Mouse (Mus musculus) embryonic stem cell, embryonic (primary cell): ENCODE measurements at regions not wholly inside any gene's neighbourhood (a gene's known extent, or its start where the extent isn't known, plus 50 kb on each side); places are given as distances from the start of the nearest gene placed in this dataset.

Experiments used
- CTCF ChIA-PET, 4 experiments: fragments of 300-600 bp in 2 of 4; fragments of 350-600 bp in 2 of 4; sonication (Branson Sonifier 250); formaldehyde crosslinking; loops; one replicate each; lab custom pipeline; 2022; ENCODE audit warnings: inconsistent platforms in 2 of 4; lab: Charles Lee
- POLR2A ChIA-PET, 4 experiments: fragments of 300-600 bp in 2 of 4; fragments of 350-600 bp in 2 of 4; sonication (Branson Sonifier 250); formaldehyde crosslinking; loops; one replicate each; lab custom pipeline; 2022; ENCODE audit warnings: antibody characterized with exemption in 4 of 4, inconsistent platforms in 1 of 4; lab: Charles Lee

- POLR2A ChIA-PET, result interaction anchor here (0.5 to 1.8 kb wide), 20 partner anchors 8 to 1009 kb away, joined by 3 to 16 read pairs (median 4); no protein-coding TSS in a partner anchor
- CTCF ChIA-PET, result interaction anchor here in 3 of 4 experiments (0.5 to 0.6 kb wide), 3 partner anchors 45 to 132 kb away, joined by 3 read pairs; no protein-coding TSS in a partner anchor
Observed at GRCm38 (mm10) chr5:119596295-119596993, 74.0 kb upstream of the Tbx3 start.

GRCm38 (mm10) chr5:119596994-119597391 lies 73.5 kb upstream of the Tbx3 start:
- POLR2A ChIA-PET, result interaction anchor here in 3 of 4 experiments (0.5 to 1.8 kb wide), 18 partner anchors 9 to 1009 kb away, joined by 3 to 16 read pairs (median 4); no protein-coding TSS in a partner anchor
- CTCF ChIA-PET, result interaction anchor here in 1 of 4 experiments (0.5 kb wide), 1 partner anchor 133 kb away, joined by 3 read pairs; no protein-coding TSS in a partner anchor

- ChIA-PET CTCF (no interaction called here), POLR2A (interaction anchor here in 3 of 4 experiments (0.6 to 1.8 kb wide), 7 partner anchors 10 to 459 kb away, joined by 3 to 16 read pairs (median 6); no protein-coding TSS in a partner anchor)
Observed at GRCm38 (mm10) chr5:119597530-119597929, 72.9 kb upstream of the Tbx3 start.

- CTCF ChIA-PET, result no interaction called here
- POLR2A ChIA-PET, result no interaction called here
Observed at GRCm38 (mm10) chr5:119598166-119598565, 72.3 kb upstream of the Tbx3 start.

- ChIA-PET CTCF (no interaction called here), POLR2A (interaction anchor here in 2 of 4 experiments (0.6 to 1.1 kb wide), 7 partner anchors 8 to 68 kb away, joined by 3 to 5 read pairs (median 3); no protein-coding TSS in a partner anchor)
Observed at GRCm38 (mm10) chr5:119601390-119601789, 69.1 kb upstream of the Tbx3 start.

- ChIA-PET CTCF (no interaction called here), POLR2A (interaction anchor here in 3 of 4 experiments (0.6 to 1.7 kb wide), 8 partner anchors 9 to 68 kb away, joined by 3 to 5 read pairs (median 3); no protein-coding TSS in a partner anchor)
Observed at GRCm38 (mm10) chr5:119602001-119602400, 68.5 kb upstream of the Tbx3 start.

GRCm38 (mm10) chr5:119605444-119605843 lies 65.0 kb upstream of the Tbx3 start:
- POLR2A ChIA-PET, result interaction anchor here in 3 of 4 experiments (0.5 to 1.4 kb wide), 8 partner anchors 9 to 1212 kb away, joined by 3 to 7 read pairs (median 3); partner anchors contain the start of gene Tbx3 (in 1 of the 3)
- CTCF ChIA-PET, result interaction anchor here in 1 of 4 experiments (0.8 kb wide), 1 partner anchor 86 kb away, joined by 4 read pairs; no protein-coding TSS in a partner anchor

- CTCF ChIA-PET, result interaction anchor here in 1 of 4 experiments (0.6 to 1.1 kb wide), 2 partner anchors 25 to 1233 kb away, joined by 5 to 17 read pairs; no protein-coding TSS in a partner anchor
- POLR2A ChIA-PET, result interaction anchor here (0.6 to 5.0 kb wide), 20 partner anchors 13 to 97 kb away, joined by 4 to 42 read pairs (median 9); partner anchors contain the start of gene Tbx3 (in 2 of the 4)
Observed at GRCm38 (mm10) chr5:119613413-119613812, 57.1 kb upstream of the Tbx3 start.

- POLR2A ChIA-PET, result interaction anchor here (0.5 to 5.0 kb wide), 70 partner anchors 8 to 1419 kb away, joined by 3 to 42 read pairs (median 4); partner anchors contain the start of gene Tbx3 (in 4 of the 4)
- CTCF ChIA-PET, result interaction anchor here in 3 of 4 experiments (0.5 to 1.3 kb wide), 8 partner anchors 11 to 878 kb away, joined by 3 to 17 read pairs (median 3); no protein-coding TSS in a partner anchor
Observed at GRCm38 (mm10) chr5:119613981-119614770, 56.3 kb upstream of the Tbx3 start.

- ChIA-PET POLR2A (interaction anchor here in 3 of 4 experiments (0.7 to 5.0 kb wide), 23 partner anchors 11 to 304 kb away, joined by 3 to 42 read pairs (median 11); partner anchors contain the start of gene Tbx3 (in 3 of the 3)), CTCF (interaction anchor here in 1 of 4 experiments (0.6 to 1.1 kb wide), 2 partner anchors 28 to 877 kb away, joined by 3 read pairs; no protein-coding TSS in a partner anchor)
Observed at GRCm38 (mm10) chr5:119615681-119616080, 54.8 kb upstream of the Tbx3 start.

- ChIA-PET POLR2A (interaction anchor here in 3 of 4 experiments (0.6 to 1.3 kb wide), 5 partner anchors 9 to 49 kb away, joined by 3 to 4 read pairs (median 3); no protein-coding TSS in a partner anchor), CTCF (no interaction called here)
Observed at GRCm38 (mm10) chr5:119617856-119618255, 52.6 kb upstream of the Tbx3 start.

GRCm38 (mm10) chr5:119619906-119620305 lies 50.6 kb upstream of the Tbx3 start:
- ChIA-PET POLR2A (interaction anchor here in 2 of 4 experiments (0.6 to 1.2 kb wide), 5 partner anchors 8 to 1444 kb away, joined by 3 to 6 read pairs (median 3); no protein-coding TSS in a partner anchor), CTCF (interaction anchor here in 2 of 4 experiments (0.5 kb wide), 2 partner anchors 20 to 52 kb away, joined by 3 to 8 read pairs; no protein-coding TSS in a partner anchor)
